Mouse (Mus musculus): ENCODE results near the gene Gm12166. TPM values are rescaled to one million over a fixed set of nuclear protein-coding genes. Genes with fewer than 3 reads are reported as not detected.

The Gm12166 gene
- polyA plus RNA-seq, 1 experiment from 2014 or later, result 3.9 TPM

DNA sequence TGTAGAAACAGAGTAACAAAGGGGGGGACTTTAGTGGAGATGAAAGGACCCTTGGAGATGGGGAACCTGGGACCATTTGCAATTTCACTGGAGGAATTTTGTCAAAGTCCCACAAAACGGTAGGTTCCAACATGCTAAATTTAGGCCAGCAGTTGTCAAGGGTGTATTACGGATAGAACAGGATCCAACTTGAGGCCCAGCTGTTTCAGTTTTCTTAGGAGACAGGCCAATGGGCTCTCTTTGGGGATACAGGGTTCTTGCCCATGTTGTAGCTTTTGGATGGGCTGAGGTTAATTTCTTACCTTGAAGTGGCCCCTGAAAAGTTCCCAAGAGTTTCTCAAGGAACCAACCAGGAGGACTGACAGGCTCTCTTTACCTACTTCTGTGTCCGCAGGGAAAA, 4.9 kb downstream of the Gm12166 start:
- Histone ChIP-seq H3K9ac (no peak overlapping the region), H3K4me1 (no peaks in the 10 kb centered on the region), H3K27me3 (no peaks in the 10 kb centered on the region), H3K27ac (replicated peaks) (no peak overlapping the region), H3K36me3 (no peaks in the 10 kb centered on the region), H3K9me3 (replicated peaks) (no peaks in the 10 kb centered on the region), H3K4me2 (replicated peaks) (no peak overlapping the region), H3K4me3 (replicated peaks) (no peak overlapping the region)
- ATAC-seq (ENCODE audit: insufficient number of reproducible peaks, low FRiP score, low TSS enrichment, low read depth), result no peak
- WGBS, result 77% methylated on average over 3 of the region's 3 CpGs

DNA sequence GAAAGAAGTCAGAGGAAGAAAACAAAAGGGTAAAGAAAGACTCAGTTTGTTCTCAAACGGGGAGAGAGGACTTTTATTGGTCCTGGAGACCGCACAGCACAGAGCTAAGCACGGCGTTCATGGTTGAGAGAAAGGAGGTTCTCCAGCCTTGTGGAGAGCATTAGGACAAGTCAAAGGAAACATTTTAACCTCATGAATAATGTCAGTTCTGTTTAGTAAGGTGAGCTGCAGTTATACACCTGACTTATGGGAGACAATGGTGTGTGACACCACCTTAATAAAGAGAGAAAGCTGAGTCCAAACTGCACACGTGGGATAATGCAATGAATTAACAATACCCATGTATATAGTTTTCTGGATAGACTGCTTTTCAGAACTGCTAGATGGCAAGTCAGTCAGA, 7.3 kb downstream of the Gm12166 start:
- H3K36me3 ChIP-seq, result no peaks in the 10 kb centered on the region
- WGBS, result 83% methylated on average over 5 of the region's 5 CpGs
- H3K4me3 ChIP-seq (replicated peaks), result no peak overlapping the region
- H3K9ac ChIP-seq, result no peak overlapping the region
- H3K27me3 ChIP-seq, result no peaks in the 10 kb centered on the region
- H3K9me3 ChIP-seq (replicated peaks), result no peaks in the 10 kb centered on the region
- no peak overlapping the region for H3K27ac ChIP-seq (replicated peaks)
- ATAC-seq (ENCODE audit: insufficient number of reproducible peaks, low FRiP score, low TSS enrichment, low read depth), result no peak
- no peak overlapping the region for H3K4me2 ChIP-seq (replicated peaks)
- H3K4me1 ChIP-seq, result no peaks in the 10 kb centered on the region

GRCm38 (mm10) chr11:46041607-46042267, 10.4 kb downstream of the Gm12166 start:
- no peaks in the 10 kb centered on the region for H3K4me1 ChIP-seq
- no peak overlapping the region for H3K27ac ChIP-seq (replicated peaks)
- no peaks in the 10 kb centered on the region for H3K9me3 ChIP-seq (replicated peaks)
- no peaks in the 10 kb centered on the region for H3K27me3 ChIP-seq
- WGBS, result 72% methylated on average over 12 of the region's 12 CpGs
- no peak overlapping the region for H3K4me2 ChIP-seq (replicated peaks)
- no peak overlapping the region for H3K4me3 ChIP-seq (replicated peaks)
- H3K36me3 ChIP-seq, result no peaks in the 10 kb centered on the region
- no peak overlapping the region for H3K9ac ChIP-seq
- no peak for ATAC-seq (ENCODE audit: insufficient number of reproducible peaks, low FRiP score, low TSS enrichment, low read depth)

DNA sequence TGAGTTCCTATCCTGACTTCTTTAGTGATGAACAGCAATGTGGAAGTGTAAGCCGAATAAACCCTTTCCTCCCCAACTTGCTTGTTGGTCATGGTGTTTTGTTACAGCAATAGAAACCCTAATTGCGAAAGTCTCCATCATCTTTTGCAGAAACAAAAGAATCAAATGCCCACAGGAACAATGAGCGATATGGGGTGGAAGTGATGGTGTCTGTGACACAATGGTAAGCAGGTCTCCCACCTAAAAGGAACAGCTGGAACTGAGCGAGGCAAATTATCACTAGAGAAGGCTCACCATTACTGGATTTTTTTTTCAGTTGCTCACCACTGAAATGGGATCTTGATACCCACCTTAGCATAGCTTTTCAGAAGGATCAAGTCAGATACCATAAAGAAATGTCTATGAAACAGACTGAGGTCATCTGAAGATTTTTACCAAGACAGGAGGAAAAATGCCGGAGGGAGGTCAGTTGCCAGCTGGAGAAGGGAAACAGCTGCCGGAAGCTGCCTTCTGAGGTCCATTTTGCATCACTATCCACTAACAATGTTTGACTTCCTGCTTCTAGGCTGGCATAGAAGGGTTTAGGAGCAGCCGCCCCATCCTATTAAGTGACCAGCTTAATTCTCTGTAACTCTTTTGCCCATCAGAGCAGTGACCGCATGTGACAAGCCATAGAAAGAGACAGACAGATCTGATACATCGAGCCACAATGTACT, 11.1 kb downstream of the Gm12166 start:
- Histone ChIP-seq H3K9ac (no peak overlapping the region), H3K27ac (replicated peaks) (no peak overlapping the region)

GRCm38 (mm10) chr11:46039335-46039734, 12.8 kb downstream of the Gm12166 start:
- H3K27ac ChIP-seq (replicated peaks), result no peak overlapping the region
- H3K4me3 ChIP-seq (replicated peaks), result no peak overlapping the region
- no peak overlapping the region for H3K9ac ChIP-seq
- H3K27me3 ChIP-seq, result no peaks in the 10 kb centered on the region
- no peak overlapping the region for H3K4me2 ChIP-seq (replicated peaks)
- H3K9me3 ChIP-seq (replicated peaks), result no peaks in the 10 kb centered on the region
- no peaks in the 10 kb centered on the region for H3K36me3 ChIP-seq
- 40% methylated on average over 11 of the region's 11 CpGs for WGBS
- H3K4me1 ChIP-seq, result no peaks in the 10 kb centered on the region
- ATAC-seq (ENCODE audit: insufficient number of reproducible peaks, low FRiP score, low TSS enrichment, low read depth), result no peak

More for the DNA sequence above, 11.1 kb downstream of the Gm12166 start:
- Histone ChIP-seq H3K9me3 (replicated peaks) (no peaks in the 10 kb centered on the region), H3K4me3 (replicated peaks) (no peak overlapping the region), H3K4me1 (no peaks in the 10 kb centered on the region), H3K4me2 (replicated peaks) (no peak overlapping the region), H3K36me3 (no peaks in the 10 kb centered on the region), H3K27me3 (no peaks in the 10 kb centered on the region)
- 79% methylated on average over 9 of the region's 9 CpGs for WGBS
- ATAC-seq (ENCODE audit: insufficient number of reproducible peaks, low FRiP score, low TSS enrichment, low read depth), result no peak

GRCm38 (mm10) chr11:46038901-46039300, 13.2 kb downstream of the Gm12166 start:
- ATAC-seq (ENCODE audit: insufficient number of reproducible peaks, low FRiP score, low TSS enrichment, low read depth), result no peak
- no peaks in the 10 kb centered on the region for H3K27me3 ChIP-seq
- H3K4me3 ChIP-seq (replicated peaks), result no peak overlapping the region
- H3K9me3 ChIP-seq (replicated peaks), result no peaks in the 10 kb centered on the region
- no peaks in the 10 kb centered on the region for H3K36me3 ChIP-seq
- H3K9ac ChIP-seq, result no peak overlapping the region
- H3K4me2 ChIP-seq (replicated peaks), result no peak overlapping the region
- WGBS, result 74% methylated on average over 15 of the region's 15 CpGs
- no peak overlapping the region for H3K27ac ChIP-seq (replicated peaks)
- H3K4me1 ChIP-seq, result no peaks in the 10 kb centered on the region

GRCm38 (mm10) chr11:46036374-46036773, 15.7 kb downstream of the Gm12166 start:
- no peak overlapping the region for H3K27ac ChIP-seq (replicated peaks)
- no peak overlapping the region for H3K4me3 ChIP-seq (replicated peaks)
- H3K4me1 ChIP-seq, result no peaks in the 10 kb centered on the region
- H3K4me2 ChIP-seq (replicated peaks), result no peak overlapping the region
- H3K27me3 ChIP-seq, result no peaks in the 10 kb centered on the region
- H3K9ac ChIP-seq, result no peak overlapping the region
- H3K36me3 ChIP-seq, result no peaks in the 10 kb centered on the region
- WGBS, result 95% methylated on average over 10 of the region's 10 CpGs
- ATAC-seq (ENCODE audit: insufficient number of reproducible peaks, low FRiP score, low TSS enrichment, low read depth), result no peak
- no peaks in the 10 kb centered on the region for H3K9me3 ChIP-seq (replicated peaks)

DNA sequence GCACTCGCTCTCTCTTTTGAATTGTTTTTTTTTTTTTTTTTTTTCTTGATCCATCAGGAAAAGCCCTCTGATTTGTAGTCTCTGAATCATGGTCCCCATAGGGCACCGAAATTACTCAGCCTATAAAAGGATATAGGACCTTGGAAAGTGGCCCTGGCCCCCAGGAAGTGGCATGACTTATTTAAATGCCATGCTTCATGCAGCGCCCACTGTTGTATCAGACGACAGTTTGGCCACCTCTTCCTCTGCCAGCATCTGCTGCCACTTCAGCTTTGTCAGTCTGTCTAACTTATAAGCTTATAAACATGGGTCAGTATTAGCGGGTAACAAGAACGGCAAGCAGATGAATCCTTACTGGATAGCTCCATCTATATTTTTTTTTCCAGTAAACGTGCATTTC, 19.2 kb downstream of the Gm12166 start:
- Histone ChIP-seq H3K4me1 (0 out of 2 replicates have a peak, but pooled peaks cover 3% of the 10 kb centered on the region), H3K4me2 (replicated peaks) (no peak overlapping the region), H3K9ac (no peak overlapping the region), H3K4me3 (replicated peaks) (no peak overlapping the region), H3K9me3 (replicated peaks) (no peaks in the 10 kb centered on the region), H3K27ac (replicated peaks) (no peak overlapping the region), H3K36me3 (no peaks in the 10 kb centered on the region), H3K27me3 (no peaks in the 10 kb centered on the region)
- no peak for ATAC-seq (ENCODE audit: insufficient number of reproducible peaks, low FRiP score, low TSS enrichment, low read depth)
- 88% methylated on average over 7 of the region's 7 CpGs for WGBS

- no peak overlapping the region for H3K9ac ChIP-seq
- H3K4me1 ChIP-seq, result 0 out of 2 replicates have a peak, but pooled peaks cover 3% of the 10 kb centered on the region
- ATAC-seq (ENCODE audit: insufficient number of reproducible peaks, low FRiP score, low TSS enrichment, low read depth), result no peak
- no peaks in the 10 kb centered on the region for H3K9me3 ChIP-seq (replicated peaks)
- 55% methylated on average over 3 of the region's 3 CpGs for WGBS
- H3K4me2 ChIP-seq (replicated peaks), result no peak overlapping the region
- no peak overlapping the region for H3K4me3 ChIP-seq (replicated peaks)
- no peaks in the 10 kb centered on the region for H3K36me3 ChIP-seq
- H3K27me3 ChIP-seq, result no peaks in the 10 kb centered on the region
- no peak overlapping the region for H3K27ac ChIP-seq (replicated peaks)
Measured at GRCm38 (mm10) chr11:46031470-46031869, 20.7 kb downstream of the Gm12166 start.

DNA sequence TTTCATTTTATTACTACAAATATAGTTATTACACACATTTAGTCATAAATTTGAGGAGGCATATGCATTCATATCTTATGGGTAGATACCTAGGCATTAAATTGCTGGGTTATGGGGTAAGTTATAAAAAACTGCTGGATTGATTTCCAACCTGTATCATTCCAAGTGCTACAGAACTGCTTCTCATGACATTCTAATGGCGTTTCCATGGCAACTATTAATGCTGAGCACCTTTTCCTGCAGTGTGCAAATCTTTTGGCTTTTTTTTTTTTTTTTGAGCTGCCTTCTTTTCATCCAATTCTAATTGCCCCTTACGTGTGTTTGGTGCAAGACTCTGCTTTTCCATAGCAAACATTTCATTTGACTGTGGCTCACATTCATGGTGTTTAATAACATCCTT, 22.1 kb downstream of the Gm12166 start:
- Histone ChIP-seq H3K36me3 (no peaks in the 10 kb centered on the region), H3K27me3 (no peaks in the 10 kb centered on the region), H3K9me3 (replicated peaks) (no peaks in the 10 kb centered on the region), H3K27ac (replicated peaks) (no peak overlapping the region), H3K4me1 (0 out of 2 replicates have a peak, but pooled peaks cover 11% of the 10 kb centered on the region), H3K9ac (no peak overlapping the region), H3K4me3 (replicated peaks) (no peak overlapping the region), H3K4me2 (replicated peaks) (no peak overlapping the region)
- 74% methylated on average over 2 of the region's 2 CpGs for WGBS
- ATAC-seq (ENCODE audit: insufficient number of reproducible peaks, low FRiP score, low TSS enrichment, low read depth), result no peak

GRCm38 (mm10) chr11:46029485-46029884, 22.6 kb downstream of the Gm12166 start:
- H3K27ac ChIP-seq (replicated peaks), result no peak overlapping the region
- no peak overlapping the region for H3K9ac ChIP-seq
- H3K4me2 ChIP-seq (replicated peaks), result no peak overlapping the region
- H3K27me3 ChIP-seq, result no peaks in the 10 kb centered on the region
- H3K4me1 ChIP-seq, result 0 out of 2 replicates have a peak, but pooled peaks cover 11% of the 10 kb centered on the region
- no peaks in the 10 kb centered on the region for H3K36me3 ChIP-seq
- no peak overlapping the region for H3K4me3 ChIP-seq (replicated peaks)
- no peak; the same call in 1 of the 2 replicates for ATAC-seq (ENCODE audit: insufficient number of reproducible peaks, low FRiP score, low TSS enrichment, low read depth)
- H3K9me3 ChIP-seq (replicated peaks), result no peaks in the 10 kb centered on the region
- WGBS, result 42% methylated on average over 2 of the region's 2 CpGs
